Mouse (Mus musculus): ENCODE data around the gene Spink4.

The Spink4 gene

GRCm38 (mm10) chr4:40969781-40970591 is 50.1 kb downstream of the Spink4 start:
- no peak for DNase-seq (ENCODE audit: low spot score)

- no peak for DNase-seq (ENCODE audit: low spot score)
Measured at GRCm38 (mm10) chr4:40970592-40970841, 50.7 kb downstream of the Spink4 start.

GRCm38 (mm10) chr4:40970842-40971701 is 51.2 kb downstream of the Spink4 start, which contains the start of gene Nfx1:
Nfx1 (plus strand) TSS chr4:40970906.
- DNase-seq (ENCODE audit: low spot score) = peak; percentile 90

GRCm38 (mm10) chr4:40971744-40972143 is 51.9 kb downstream of the Spink4 start:
- DNase-seq (ENCODE audit: low spot score) = no peak

- no peak for DNase-seq (ENCODE audit: low spot score)
Measured at GRCm38 (mm10) chr4:40974011-40974410, 54.2 kb downstream of the Spink4 start.

GRCm38 (mm10) chr4:40975678-40976077 is 55.8 kb downstream of the Spink4 start:
- no peak for DNase-seq (ENCODE audit: low spot score)

DNA sequence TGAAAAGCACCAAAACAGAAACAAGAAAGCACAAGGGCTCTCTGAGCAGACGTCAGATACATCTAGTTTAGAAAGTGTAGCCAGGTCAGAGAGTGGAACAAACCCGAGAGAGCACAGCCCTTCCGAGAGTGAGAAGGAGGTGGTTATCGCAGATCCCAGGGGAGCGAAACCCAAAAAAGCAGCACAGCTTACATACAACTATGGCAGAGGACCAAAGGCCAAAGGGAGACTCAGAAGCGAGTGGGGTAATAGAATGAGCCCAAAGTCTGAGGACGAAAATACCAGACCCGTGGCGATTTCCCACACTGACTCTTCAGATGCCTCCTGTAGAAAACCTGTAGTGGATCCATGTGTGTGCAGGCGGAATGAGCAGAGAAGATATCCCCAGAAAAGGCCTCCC is 56.8 kb downstream of the Spink4 start:
- DNase-seq (ENCODE audit: low spot score) = no peak

DNA sequence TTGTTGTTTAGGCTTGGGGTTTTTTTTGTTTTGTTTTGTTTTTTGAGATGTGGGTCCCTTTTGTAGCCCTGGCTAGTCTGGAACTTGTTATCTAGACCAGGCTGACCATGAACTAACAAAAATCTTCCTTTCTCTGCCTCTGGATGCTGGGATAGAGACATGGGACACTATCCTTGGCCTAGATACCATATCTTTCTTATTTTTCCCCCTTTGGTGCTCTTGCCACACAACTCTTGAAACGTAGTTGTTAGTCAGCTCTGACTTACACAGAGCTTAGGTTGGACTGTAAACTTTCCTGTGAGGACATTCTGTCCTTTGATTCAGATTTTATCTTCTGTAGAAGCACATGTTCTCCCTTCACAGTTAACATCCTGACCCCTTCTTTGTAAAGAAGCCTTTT is 59.6 kb downstream of the Spink4 start:
- no peak for DNase-seq (ENCODE audit: low spot score)

Data from ovary, postnatal 10 days (tissue).